Mouse (Mus musculus) gastrocnemius, adult 8-10 months (tissue): ENCODE results near the gene Ccdc190. TPM values are rescaled to one million over a fixed set of nuclear protein-coding genes. Genes with fewer than 3 reads are reported as not detected.

ENCODE experiments used
- DNase-seq, 2 experiments: peaks; one replicate each; pipeline ENCODE4 v3.0.0; 2022; ENCODE audit warnings: low spot score in 2 of 2
- total RNA-seq, 4 experiments: library from RNA; stranded (reverse); gene quantifications; 2 replicates each; pipeline ENCODE4 v1.2.4; 2022

The Ccdc190 gene
- total RNA-seq: under 1 TPM in 1 of 4 experiments, not detected in 3; 0.16 TPM

DNA sequence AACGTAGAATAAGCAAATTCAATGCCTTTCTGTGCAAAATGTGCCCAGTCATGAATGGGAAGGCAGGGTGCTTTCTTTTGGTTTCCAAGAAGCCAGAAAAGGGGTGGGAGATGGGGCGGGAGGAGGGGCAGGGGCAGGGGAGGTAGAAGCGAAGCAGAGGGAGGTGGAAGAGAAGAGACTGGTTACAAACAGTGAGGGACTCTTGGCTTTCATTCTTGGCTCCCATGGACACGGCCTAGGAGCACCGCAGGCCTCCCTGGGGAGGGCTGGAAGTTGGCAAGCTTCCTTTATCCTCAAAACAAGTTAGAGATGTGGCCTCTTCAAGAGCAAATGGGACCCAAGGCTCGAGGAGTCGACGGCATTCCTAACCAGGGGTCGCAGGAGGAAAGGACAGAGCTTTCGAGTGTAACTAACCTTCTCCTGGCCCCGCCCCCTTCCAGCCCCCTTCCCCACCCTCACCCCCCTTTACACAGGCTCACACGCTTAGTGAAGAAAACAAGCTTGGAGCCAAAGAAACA, at the start of gene Ccdc190:
Ccdc190 (plus strand) TSS at position 195 of the 518 bp plus-strand sequence.
- peak; percentile 23 to 49 for DNase-seq

DNA sequence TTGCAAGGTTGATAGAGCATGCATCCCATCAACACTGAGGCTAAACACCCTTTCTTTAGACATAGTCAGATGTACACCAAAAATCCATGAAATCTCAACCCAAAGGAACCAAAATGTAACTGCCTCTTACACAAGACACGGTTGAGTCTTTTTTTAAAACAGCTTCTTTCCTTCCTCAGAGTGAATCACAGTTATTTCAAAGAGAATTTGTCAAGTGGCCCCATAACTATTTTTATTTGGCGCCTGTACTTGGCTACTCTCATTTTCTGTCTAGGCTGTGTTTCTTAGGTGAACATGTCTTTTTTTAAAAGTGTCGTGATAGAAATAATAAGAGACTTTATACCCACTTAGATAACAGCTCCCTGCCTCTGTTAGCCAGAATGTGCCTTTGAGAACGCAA, 49.4 kb upstream of the Ccdc190 start:
- no peak for DNase-seq

DNA sequence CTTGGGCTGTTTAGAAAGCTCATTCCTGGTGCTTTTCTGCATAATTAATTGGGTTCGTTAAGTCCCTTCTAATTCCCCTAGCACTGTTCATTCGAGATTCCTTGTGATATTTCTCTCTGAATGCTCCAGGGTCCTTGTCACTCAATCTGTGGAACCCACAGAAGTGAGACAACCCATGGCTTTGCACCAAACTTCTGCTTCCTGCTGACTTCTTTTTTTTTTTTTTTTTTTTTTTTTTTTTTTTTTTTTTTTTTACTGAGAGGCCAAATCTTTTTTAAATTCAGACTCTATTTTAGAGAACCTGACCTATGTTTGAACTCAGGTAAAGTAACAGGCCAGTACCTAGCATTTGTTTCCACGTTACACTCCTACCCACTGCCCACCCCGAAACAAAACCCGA, 48.3 kb upstream of the Ccdc190 start:
- no peak for DNase-seq

DNA sequence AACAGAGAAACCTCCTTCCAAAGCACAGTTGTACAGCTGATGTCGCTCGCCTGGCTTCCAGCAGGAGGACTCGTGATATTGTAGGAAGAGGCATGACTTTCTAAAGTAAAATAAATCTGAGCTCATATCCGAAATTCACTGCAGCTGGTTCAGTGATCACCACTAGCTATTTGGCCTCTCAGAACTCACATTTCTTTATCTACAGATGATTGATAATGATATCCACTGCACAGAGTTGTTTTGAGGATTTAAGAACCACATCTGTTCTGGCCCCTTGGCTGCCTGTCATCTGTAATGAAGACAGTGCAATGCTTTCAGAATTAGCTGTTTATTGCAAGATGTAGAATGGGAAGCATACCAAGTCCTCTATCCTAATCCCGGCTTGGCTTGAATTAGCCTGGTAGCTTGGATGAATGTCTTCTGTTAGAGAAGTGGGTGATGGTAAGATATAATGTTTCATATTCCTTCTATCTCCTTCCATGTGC, 45.3 kb upstream of the Ccdc190 start:
- DNase-seq: no peak

DNA sequence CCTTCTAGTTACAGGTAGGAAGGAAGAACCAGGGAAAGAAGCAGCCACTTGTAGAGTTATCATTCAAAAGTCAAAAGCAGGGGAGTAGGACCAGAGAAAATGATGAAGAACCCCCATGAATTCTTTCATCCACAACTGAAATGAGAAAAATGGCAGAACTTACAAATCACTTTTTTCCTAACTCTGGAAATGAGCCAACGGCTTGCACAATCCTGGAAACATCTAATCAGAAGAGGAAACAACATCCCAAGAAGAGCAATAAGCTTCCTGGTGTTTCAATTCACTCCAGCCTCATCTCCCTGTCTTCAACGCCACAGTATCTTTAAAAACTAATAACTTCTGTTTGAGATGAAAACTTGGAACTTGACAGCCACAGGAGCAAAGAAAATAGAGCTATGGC, 39.2 kb upstream of the Ccdc190 start:
- no peak for DNase-seq

DNA sequence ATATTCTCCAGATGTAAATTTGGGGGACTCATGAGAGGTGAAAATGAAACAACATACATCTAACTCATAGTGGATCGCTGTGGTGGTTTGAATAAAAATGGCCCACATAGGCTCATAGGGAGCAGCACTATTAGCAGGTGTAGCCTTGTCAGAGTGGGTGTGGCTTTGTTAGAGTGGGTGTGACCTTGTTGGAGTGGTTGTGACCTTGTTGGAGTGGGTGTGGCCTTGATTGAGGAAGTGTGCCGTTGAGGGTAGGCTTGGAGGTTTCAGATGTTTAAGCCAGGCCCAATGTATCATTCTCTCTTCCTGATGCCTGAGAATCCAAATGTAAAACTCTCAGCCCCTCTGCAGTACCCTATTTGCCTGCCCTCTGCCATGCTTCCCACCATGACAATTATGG, 34.5 kb upstream of the Ccdc190 start:
- no peak for DNase-seq

DNA sequence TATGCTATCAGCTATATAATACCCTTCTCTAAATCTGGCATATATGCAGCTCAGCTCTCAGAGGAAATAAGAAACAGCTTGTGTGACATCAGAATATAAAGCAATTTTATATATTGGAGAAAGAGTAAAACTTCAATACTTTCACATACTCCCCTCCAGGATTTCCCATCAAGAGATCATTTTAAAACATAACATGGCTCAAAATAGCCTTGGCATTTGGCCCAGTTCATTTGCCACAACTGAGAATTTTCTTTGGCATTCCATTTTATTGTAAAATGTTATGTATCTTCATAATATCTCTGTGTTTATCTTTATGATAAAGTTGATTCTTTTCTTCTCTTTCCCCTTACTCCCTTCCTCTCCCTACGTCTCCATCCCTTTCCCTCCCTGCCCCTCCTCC, 32.8 kb upstream of the Ccdc190 start:
- DNase-seq: no peak

DNA sequence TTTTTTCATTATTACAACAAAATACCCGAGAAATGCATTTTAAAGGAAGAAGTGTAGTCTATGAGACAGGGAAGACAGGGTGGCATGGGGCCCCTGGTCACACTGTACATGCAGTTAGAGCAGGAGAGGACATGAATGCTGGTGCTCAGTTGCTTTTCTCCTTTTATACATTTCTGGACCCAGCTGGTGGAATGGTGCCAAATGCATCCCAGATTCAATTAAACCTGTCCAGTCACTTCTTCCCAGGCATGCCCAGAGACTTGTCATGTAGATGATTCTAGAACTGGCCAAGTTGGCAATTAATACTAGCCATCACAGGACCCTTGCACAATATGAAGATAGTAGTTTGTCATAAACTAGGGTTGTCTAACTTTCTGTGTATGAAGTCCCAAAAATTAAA, 30.5 kb upstream of the Ccdc190 start:
- DNase-seq: no peak

DNA sequence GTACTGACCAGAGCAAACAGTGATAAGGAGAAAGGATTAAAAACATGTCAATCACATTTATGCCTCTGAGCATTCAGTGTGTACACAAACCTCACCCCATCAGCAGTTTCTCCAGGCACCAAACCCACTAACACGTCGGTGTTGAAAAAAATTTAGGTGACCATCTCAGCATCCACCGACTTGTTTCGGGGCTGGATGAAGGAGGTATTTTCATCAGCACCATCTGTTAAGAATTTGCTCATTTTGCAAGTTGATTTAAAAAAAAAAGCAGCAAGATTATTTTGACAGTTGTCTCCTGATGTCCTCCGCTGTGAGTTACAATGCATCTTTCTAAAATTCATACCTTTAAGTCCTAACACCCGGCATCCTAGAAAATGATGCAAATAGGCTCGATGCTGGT, 29.8 kb upstream of the Ccdc190 start:
- DNase-seq: no peak

DNA sequence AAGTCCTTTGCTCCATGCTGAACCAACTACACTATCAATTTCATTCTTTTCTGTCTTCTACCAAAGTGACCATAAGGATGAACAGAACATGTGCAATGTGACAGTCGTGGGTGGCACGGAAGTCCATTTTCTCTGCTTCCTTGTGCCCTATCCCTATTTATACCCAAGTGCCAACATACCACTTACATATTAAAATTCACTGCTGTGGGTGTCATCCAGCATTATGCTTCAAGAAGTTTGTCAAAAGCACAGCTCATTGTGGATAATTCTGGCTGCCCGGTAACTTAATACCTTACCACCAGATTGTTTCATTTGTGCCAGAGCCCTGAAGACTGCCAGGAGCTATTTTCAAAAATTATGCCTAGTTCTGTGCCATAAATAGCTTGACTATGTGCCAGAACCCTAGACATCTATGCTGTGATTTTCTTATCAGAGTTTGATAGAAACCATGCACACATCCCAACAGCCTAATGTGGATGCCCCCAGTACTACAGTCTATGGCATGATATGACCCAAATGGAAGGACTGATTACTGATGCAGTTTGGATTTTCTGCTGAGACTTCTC, 27.6 kb upstream of the Ccdc190 start:
- no peak for DNase-seq

DNA sequence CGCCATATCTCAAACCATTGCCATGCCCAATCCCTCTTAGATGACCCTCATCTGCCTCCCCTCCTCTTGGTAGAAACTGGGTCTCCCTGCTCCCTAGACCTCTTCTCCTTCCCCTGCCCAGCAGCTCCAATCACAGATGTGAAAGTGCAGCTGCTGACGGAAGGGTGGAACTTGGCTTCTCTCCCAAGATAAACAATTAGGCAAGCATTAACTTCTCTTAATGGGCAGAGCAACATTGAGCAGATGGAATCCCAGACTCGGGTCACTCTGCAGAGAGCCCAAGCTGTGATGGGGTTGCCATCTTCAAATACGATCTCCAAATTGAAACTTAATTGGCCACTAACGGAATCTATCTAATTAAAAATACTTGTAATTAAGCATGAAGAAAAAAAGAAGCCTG, 19.3 kb upstream of the Ccdc190 start:
- DNase-seq: no peak

DNA sequence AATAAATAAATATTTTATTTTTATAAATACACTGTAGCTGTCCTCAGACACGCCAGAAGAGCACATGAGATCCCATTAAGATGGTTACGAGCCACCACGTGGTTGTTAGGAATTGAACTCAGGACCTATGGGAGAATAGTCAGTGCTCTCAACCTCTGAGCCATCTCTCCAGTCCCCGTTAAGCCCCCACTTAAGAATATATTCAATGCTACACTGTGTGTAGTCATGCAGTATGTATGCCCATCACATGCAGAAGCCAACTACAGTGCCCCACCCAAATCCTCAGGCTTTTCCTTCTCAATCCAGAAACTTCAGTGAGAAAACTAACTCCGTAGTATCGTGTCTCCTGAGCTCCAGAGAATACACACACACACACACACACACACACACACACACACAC, 18.8 kb upstream of the Ccdc190 start:
- no peak for DNase-seq

DNA sequence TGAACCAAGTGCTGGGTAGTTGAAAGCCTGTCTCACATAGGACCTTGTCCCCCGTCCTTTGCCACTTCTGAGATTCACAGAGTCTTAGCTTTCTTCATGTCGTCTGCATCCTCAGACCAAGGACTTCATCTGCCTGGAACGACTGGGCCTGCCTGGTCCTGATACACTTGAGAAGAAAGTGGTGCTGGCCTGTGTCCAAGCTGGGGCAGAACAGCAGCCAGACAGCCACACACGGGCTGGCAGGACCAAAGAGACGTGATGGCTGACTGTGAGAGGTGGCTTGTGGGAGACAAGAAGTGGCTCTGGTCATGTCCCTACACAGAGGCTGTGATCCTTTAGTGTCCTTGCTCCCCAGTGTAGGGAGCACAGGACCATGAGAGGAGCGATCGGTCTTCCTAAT, 17.7 kb upstream of the Ccdc190 start:
- DNase-seq: no peak

DNA sequence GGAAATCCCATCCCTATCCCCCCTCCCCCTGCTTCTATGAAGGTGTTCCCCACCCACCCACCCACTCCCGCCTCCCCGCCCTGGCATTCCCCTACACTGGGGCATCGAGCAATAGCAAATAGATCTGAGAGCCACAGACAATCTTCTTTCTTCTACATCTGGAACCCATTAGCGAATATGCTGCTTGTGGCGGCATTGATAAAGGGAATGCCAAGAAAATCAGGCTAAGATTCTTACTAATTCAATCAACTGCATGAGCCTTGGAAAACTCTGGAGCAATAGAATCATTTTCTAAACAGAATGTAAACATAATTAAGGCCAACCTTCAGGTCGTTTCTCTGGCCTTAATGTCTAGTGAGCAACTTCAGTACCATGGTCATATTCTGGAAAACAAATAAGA, 16.9 kb upstream of the Ccdc190 start:
- no peak for DNase-seq

DNA sequence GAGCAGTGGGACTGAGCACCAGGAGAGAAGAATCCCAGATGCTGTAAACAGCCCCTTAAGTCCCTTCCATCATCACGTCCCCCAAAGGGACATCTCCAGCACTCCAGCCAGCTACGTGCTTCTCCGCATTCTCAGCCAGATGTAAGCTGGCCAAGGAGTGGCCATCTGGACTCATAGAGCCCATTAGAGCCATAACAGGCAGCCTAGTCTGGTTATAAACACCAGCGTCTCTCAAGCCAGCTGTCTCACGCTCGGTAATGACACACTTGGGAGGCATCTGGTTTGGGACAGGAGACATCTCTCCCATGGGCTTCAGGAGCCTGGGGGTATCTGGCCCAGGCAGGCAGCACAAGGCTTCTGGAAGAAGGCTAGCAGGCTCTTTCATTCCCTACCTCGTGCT, 11.8 kb upstream of the Ccdc190 start:
- DNase-seq: peak; percentile 19 to 61

DNA sequence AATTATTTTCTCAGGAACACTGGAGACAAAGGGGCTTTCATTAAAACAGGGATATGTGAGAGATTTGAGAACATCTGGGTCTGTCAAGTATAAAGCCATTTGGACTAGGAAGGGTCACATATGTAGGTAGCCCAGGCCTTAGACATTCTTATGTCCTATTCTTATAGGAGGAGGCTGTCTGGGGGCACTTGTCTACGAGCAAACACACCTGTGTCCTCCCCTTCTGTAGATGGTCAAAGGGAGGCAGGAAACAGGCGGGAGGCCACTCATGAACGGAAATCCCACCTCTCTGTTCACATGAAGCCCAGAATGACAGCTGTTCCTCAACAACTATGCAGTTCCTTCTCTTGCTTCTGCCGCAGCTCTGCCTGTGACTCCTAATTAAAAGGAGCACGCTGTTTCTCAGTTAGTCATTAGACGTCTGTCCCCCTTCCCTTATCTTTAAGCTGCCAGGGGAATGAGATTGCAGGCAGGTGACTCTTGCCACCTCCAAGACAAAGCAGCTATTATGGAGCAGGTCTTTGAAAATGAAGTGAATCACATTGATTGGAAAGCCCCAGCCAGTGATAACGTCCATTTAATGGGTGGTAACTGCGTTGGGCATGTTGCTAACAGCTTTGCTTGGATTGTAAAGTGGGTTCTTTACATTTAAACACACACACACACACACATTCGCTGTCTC, 11.2 kb upstream of the Ccdc190 start:
- no peak for DNase-seq

DNA sequence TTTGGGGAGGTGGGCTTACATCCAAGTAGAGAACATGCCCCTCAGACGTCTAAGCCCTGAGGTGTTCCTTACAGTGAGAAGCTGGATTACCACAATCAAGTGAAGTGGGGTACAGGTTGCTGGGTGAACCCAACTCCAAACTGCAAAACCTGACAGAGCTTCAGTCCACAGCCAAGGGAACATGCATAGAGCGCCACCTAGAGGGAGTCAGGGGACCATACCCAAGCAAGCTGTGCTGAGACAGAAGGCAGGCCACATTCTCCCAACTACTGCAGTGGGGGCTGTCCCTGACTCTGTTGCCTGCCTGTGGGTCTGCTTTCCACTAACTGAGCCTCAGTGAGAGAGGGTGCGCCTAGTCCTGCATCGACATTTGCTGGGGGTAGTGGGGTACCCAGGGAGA, 10.4 kb upstream of the Ccdc190 start:
- DNase-seq: peak; percentile 32 to 35

DNA sequence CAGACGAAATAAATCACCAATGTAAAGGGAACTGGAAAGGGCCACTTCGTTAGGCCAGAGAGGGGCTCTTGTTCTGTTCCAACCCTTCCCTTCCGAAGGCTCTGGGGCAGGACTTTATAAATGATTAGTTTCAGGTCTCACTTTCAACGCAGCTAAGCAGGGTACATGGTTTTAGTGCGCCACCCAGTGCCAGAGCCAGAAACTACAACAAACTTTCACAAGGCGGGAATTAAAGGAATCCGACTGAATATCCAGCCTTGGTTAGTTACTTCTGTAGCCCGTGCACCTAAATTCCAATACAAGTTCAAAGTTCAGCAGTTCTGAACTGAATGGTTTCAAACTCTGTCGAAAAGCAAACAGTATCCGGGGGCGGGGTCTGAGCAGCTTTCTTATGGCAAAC, 9.2 kb upstream of the Ccdc190 start:
- peak; percentile 35 to 48 for DNase-seq

DNA sequence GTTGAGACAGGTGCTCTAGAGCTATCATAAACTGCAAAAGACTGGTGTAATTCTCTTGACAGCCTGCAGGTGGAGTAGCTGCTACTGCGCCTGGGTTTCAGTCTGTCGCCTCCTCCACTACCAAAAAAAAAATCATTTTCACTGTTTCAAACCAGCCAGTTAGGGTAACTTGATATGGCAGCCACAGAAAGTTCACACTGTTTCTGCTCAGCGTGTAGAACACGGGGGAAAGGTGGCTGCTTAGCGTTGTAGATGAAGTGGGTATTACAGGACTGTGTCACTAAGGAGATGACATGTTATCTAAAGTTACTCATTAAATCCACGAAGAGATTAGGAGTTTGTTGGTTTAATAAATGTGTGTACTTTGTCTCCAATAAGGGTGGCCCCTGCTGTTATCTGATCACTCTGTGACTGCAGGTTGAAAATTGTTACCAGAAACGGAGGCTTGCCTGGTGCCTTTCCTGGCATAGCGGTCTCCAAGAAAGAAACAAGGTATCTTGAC, 6.7 kb upstream of the Ccdc190 start:
- DNase-seq: no peak

DNA sequence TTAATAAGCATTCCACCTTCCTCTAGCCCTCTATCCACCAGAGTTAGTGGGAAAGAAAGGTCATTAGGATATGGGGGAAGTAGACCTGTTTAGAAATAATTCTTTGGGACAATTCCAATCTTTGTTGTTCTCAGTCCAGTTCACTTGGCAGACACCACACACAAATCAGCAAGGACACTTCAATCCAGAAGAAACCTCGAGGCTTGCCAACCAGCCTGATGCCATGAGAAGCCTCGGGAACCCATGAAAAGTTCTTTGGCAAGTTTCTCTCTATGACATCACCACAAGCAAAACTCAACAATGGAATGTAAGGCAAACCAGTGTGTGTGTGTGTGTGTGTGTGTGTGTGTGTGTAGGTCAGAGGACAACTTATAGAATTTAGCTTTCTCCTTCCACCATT, 3.9 kb upstream of the Ccdc190 start:
- no peak for DNase-seq

DNA sequence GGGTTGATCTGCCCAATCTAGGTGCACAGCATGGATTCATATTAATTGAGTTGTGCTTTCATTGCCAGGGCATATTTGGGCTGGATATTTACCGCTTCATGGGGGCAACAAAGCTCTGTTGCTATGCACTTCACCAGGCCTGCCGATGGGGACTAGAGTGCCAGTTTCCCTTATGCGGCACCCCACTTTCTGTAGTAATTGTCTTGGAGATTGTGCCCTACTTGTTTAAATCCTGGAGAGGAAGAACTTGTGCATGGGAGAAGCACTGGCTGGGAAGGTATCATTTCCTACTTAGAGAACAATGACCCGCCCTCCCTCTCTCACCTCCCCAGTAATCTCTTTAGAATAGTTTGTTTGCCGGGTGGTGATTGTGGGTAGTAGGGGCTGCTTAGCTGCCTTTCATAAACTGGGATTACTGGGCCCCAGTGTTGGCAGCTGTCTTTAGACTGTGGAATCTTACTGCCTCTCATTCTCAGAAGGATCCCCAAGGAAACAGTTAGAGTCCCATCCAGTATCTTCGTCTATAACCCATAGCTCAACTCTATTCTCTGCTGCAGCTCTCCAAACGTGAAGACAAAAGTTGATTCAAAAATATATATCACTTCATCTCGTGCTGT, 587 bp upstream of the Ccdc190 start:
- no peak for DNase-seq

DNA sequence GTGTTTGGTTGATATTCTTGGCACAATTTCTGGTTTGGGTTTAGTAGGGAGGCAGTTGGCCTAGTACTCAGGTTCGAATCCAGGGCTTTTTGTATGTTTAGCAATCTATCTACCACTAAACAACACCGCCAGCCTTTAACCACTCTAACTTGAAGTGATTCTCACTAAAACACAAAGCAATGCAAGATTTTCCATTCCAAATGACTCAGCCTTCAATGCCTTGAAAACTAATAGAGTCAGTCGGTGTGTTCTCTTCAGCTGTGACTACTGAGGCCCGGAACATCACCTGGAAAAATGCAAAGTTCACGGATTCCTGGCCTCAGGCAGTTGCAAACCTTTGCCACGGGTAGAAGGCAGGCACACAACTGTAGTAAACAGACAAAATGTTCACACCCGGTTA, 3.2 kb downstream of the Ccdc190 start:
- no peak for DNase-seq
